Mouse (Mus musculus) 3T3-L1 (cell line): ENCODE data around the gene Gpr137b.
"Not testable (repeated sequence)": the region's sequence is repeated elsewhere in the genome, so short reads cannot be mapped to it uniquely, and the experiment has no call there.

ENCODE experiments used
- DNase-seq: peaks from one replicate; pipeline ENCODE4 v3.0.0-alpha.2; 2015; ENCODE audit warnings: low read depth, low spot score

The Gpr137b gene

DNA sequence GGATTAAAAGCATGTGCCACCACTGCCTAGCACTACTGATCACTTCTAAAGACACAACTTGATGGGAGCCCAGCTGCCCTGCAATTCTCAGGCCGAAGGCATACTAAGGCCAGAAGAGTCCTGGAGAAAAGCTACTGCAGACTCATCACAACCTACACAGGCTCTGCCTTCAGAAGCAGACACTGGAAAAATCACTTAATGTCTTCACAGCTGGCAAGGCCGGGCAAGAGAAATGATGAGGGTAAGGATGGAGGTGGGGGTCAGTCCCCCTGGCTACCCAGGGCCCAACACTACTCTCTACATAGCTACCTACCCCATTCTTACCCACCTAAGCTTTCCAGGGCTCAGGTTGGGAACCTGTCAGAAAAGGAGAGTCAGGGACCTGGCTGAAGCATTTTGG, 27.4 kb downstream of the Gpr137b start:
- not testable (repeated sequence) for DNase-seq

DNA sequence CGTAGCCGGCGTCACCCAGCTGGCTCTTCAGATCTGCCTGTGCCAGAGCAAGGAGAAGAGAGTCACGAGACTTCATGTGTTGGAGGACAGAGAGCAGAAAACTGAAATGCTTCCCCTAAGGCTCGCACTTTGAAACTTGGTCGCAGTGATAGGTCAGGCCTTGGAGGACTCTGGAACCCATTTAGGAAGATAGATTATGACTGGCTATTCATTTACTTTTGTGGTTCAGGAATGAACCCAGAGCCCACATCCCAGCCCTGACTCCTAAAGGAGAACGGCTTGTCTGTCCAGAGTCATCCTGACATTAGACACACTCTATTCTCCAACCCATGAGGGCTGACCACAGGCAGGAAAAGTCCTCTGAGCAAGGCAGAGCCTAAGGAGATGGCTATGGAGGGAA, 30.3 kb downstream of the Gpr137b start:
- not testable (repeated sequence) for DNase-seq

DNA sequence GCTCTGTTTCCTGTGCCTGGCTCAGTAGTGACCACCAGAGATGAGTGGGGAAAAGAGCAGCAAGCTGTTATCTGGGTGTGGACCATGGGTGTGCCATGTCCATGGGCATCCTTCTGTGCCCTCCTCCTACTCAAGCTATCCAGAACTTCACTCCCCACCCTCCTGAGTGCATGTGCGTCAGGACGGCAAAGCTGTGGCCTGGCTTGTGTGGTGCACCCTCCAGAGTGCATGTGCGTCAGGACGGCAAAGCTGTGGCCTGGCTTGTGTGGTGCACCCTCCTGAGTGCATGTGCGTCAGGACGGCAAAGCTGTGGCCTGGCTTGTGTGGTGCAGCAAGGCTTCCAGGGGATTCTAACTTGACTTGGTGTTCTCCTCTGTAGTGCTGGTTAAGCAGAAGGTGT, 31.6 kb downstream of the Gpr137b start:
- not testable (repeated sequence) for DNase-seq

DNA sequence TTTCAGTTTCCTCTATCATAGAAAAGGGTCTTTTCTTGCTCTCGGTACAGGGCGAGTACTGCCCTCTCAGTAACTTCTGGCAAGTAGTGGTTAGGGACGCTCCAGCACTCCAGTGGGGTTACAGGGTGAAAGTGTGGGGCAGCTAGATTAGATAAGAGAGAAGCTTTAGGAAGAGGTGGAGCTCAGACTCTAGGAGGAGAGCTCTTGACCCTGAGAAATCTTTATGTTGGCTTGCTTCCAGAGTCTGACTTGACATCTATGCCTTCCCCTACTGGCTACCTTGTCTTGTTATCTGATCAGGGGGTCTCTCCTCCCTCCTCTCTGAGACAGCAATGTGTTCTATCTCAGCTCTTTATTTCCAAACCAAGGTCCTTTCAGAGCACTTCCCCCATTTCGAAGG, 33.8 kb downstream of the Gpr137b start:
- not testable (repeated sequence) for DNase-seq

DNA sequence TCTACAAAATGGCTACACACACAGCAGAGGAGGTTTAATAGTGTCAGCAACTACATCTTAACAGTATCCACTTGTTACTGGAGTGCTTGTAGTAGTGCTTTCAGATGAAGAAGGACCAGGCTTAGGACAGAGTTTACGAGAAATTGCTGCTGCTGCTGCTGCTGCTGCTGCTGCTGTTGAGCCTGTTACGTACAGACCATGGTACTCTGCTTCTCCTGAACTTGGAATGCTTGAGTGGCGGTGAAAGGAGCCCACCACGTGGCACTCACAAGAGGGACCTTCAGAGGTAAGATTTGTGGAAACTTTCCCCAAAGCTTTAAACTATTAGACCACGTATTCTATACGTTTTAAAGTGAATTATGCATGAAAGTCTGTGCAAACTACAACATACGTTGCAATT, 35.2 kb downstream of the Gpr137b start:
- not testable (repeated sequence) for DNase-seq

DNA sequence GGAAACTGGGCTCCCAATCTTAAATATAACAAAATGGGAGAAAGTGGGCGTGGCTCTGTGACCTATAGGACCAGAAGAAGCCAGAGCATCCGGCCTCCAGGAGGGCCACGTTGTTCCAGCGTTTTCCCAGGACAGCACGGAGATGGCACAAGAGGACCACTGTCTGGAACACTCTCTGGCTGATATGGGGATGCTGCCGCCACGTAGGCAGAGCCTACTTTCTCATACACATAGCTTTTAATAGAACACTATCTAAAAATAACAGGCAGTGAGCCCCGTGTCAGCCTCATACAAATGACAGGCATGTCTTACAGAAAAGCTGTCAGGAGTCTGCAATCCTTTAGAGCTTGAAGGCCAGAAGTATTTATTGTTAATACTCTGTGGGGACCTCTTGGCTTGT, 35.7 kb downstream of the Gpr137b start:
- not testable (repeated sequence) for DNase-seq

DNA sequence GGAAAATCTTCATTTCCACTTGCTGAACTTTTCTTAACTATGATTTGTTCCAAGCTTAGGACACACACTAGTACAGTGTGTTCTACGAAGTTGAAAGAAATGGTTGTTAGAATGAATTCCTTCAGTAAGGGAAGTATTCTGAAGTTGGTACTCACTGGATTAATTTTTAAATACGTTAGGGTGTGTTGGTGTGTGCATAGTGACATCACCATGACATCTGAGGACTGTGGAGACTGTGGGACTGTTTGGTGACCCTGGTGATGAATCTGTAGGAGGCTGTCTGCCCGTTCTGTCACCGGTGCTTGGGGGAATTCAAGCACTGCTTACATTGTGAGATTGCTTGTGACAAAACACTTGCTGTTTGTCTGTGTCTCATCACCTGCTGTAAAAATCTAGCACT, 41.7 kb downstream of the Gpr137b start:
- DNase-seq = not testable (repeated sequence)

DNA sequence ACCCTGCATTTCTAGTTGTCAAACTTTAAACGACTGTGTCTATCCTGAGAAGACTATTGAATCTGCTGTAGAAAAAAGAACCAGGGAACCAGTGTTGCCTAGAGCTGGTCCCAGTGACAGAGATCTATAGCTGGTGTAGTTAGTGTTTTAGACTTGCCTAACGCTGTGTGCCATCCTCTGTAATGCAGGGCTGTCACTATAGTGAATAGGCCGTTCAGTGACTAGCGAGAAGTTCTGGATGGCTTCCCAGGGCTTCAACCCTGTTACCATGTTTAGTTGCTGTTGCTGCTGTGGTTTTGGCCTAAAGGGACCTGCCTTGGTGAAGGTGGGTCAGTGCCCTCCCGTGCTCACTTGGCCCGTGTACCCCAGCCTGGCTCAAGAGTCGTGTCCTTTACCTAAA, 43.1 kb downstream of the Gpr137b start:
- DNase-seq = not testable (repeated sequence)

DNA sequence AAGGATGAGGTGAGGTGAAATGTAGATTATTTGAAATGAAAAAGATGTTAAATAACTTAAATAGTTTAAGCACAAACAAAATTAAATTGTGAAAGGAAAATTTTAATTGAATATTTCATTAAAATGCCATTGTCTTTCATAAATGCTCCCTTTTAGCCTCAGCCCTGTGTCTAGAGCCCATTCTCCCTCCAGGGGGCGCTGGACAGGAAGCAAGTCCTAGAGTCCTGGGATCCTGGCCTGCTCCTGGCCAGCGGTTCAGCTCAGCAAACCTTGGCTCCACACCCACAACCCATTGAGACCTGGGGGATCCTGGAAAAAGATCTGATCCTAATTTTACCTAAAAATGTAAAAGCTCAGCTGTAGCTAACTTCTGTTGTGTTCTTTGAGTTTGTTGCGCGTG, 44.5 kb downstream of the Gpr137b start:
- peak; percentile 34 for DNase-seq

DNA sequence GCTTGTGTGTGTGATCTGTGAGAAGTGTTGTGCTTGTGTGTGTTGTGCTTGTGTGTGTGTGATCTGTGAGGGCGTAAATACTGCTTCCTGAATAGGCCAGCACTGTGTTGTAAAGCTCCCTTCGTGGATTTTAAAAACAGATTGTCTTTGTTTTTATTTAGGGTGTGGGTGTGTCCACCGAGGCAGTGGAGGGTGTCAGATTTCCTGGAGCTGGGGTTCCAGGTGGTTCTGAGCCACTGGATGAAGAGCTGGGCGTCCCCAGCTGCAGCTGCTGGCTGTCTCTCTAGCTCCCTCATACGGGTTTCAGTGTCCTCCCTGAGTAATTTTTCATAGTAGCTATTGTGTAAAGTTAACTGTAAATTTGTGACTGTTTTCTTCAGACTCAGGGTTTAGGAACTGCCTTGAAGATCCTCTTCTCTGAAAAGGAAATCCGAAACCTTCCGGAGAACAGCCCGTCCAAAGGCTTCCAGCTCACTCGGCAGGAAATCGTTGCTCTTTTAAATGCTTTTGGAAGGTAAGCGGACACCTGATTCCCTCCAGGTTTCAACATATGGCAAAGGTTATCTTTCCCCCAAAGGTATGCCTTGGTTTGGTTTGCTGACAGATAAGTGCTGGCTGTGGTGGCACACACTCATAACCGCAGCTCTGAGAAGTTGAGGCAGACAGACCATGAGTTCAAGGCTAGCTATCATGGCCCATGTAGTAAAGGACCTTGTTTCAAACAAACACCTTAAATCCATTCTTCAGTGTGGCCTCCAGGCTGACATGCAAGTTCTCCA, 46.0 kb downstream of the Gpr137b start:
- DNase-seq = peak; percentile 5

DNA sequence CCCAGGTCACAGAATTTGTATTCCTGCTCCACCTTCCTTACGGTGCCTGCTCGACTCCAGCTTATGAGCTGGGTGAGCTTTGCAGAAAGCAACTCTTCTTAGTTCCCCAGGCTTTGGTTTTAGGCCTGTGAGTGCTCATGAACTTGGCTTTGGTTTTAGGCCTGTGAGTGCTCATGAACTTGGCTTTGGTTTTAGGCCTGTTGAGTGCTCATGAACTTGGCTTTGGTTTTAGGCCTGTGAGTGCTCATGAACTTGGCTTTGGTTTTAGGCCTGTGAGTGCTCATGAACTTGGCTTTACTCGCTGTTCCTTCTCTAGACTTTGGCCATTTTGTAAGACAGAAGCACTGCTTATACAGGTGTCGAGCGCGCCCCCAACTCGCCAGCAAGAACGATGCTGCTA, 56.5 kb downstream of the Gpr137b start:
- DNase-seq = not testable (repeated sequence)

DNA sequence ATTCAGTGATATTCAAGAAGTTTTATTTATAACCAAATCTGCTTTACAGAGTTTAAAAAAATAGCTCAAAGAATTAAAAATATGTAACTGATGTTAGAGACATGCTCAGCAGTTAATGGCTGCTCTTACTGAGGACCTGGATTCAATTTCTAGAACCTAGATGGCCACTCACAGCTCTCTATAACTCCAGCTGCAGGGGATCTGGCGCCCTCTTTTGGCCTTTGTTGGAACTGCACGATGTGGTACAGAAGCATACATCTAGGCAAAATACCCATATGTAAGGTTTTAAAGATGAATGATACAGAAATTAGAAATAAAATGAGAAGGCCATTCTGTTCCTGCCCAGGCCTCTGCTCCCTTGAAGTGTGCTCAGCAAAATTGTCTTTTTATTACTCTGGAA, 64.9 kb downstream of the Gpr137b start:
- DNase-seq = peak; percentile 86
